Mouse (Mus musculus) lung, embryonic 14.5 days (tissue): ENCODE results near the gene Nfx1. TPM values are rescaled to one million over a fixed set of nuclear protein-coding genes. Genes with fewer than 3 reads are reported as not detected.

Experiments used
- ATAC-seq: fragments of 200-750 bp; cut with Nextera tagmentation; 2 replicates; pipeline ENCODE4 v1.8.0; 2017; ENCODE audit warnings: mild to moderate bottlenecking, moderate TSS enrichment, moderate library complexity; ENCODE audit not compliant: insufficient read depth
- DNase-seq: peaks from one replicate; pipeline ENCODE4 v3.0.0-alpha.2; 2015
- H3K27ac ChIP-seq: fragments of 300-500 bp; sonication (generic); 2 replicates; pipeline ENCODE4 v1.5.1; 2014; ENCODE audit warnings: low read depth, mild to moderate bottlenecking, moderate library complexity
- H3K27me3 ChIP-seq: fragments of 300-500 bp; sonication (generic); 2 replicates; pipeline ENCODE4 v1.6.1; 2014; ENCODE audit warnings: low read length, control low read depth; ENCODE audit not compliant: insufficient read depth
- H3K36me3 ChIP-seq: fragments of 300-500 bp; sonication (generic); 2 replicates; pipeline ENCODE4 v1.6.1; 2014; ENCODE audit warnings: control low read depth; ENCODE audit not compliant: insufficient read depth
- H3K4me1 ChIP-seq: fragments of 300-500 bp; sonication (generic); 2 replicates; pipeline ENCODE4 v1.6.1; 2014; ENCODE audit warnings: antibody characterized with exemption, control low read depth; ENCODE audit not compliant: insufficient read depth
- H3K4me2 ChIP-seq: fragments of 300-500 bp; sonication (generic); 2 replicates; pipeline ENCODE4 v1.6.1; 2014; ENCODE audit warnings: mild to moderate bottlenecking
- H3K4me3 ChIP-seq: fragments of 300-500 bp; sonication (generic); 2 replicates; pipeline ENCODE4 v1.5.1; 2014; ENCODE audit warnings: low read depth, low read length
- H3K9ac ChIP-seq: fragments of 300-500 bp; sonication (generic); 2 replicates; pipeline ENCODE4 v1.6.1; 2014
- H3K9me3 ChIP-seq: fragments of 300-500 bp; sonication (generic); 2 replicates; pipeline ENCODE4 v1.6.1; 2016; ENCODE audit warnings: low read depth, low read length, control low read depth
- CTCF ChIP-seq: IDR thresholded peaks from 2 replicates; pipeline ENCODE4 v1.5.1; 2016; ENCODE audit warnings: antibody characterized with exemption, low read depth
- whole genome bisulfite sequencing: fragments of 180-500 bp; shearing (Covaris S2); extraction: QIAGEN DNeasy Blood & Tissue Kit; methylation state at CpG from one replicate; pipeline ENCODE4 v1.1.7; 2014; 5-methylcytosine and 5-hydroxymethylcytosine counted together
- polyA plus RNA-seq: library from polyadenylated mRNA; unstranded; fragments of >200 nt; fragmentation: Nextera tagmentation; extraction: Ambion mirVana; gene quantifications from 2 replicates; pipeline ENCODE4 v1.2.1, GENCODE M21; 2014

Nfx1 gene
- polyA plus RNA-seq, 1 experiment from 2014 or later = 95.7 TPM

DNA sequence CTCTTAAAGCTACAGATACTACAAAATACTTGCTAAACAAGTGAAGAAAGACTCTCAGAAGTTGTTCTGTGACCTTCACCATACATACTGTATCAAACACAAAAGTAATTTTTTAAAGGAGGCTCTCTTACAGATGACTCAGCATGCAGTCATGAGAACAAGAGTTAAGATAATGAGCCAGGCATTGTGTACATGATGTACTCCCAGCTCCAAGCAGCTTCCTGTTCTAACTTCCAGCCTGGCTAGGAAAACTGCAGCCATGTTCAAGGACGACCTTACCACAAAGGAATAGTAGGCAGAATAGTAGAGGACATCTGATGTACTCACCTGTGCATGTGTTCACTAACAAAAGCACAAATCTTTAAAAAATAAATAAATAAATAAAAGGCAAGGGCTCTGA is 29.6 kb downstream of the Nfx1 start:
- 73% methylated on average over 1 of the region's 1 CpGs for WGBS
- H3K4me1 ChIP-seq = no peaks in the 10 kb centered on the region
- no peak overlapping the region for H3K9ac ChIP-seq
- no peaks in the 10 kb centered on the region for H3K27me3 ChIP-seq
- H3K27ac ChIP-seq = no peak overlapping the region
- no peak for ATAC-seq
- no peaks in the 10 kb centered on the region for H3K9me3 ChIP-seq
- DNase-seq = no peak
- peaks cover 96% of the 10 kb centered on the region for H3K36me3 ChIP-seq
- no peak overlapping the region for H3K4me2 ChIP-seq
- no peak overlapping the region for H3K4me3 ChIP-seq
- TF ChIP-seq CTCF = no peak

DNA sequence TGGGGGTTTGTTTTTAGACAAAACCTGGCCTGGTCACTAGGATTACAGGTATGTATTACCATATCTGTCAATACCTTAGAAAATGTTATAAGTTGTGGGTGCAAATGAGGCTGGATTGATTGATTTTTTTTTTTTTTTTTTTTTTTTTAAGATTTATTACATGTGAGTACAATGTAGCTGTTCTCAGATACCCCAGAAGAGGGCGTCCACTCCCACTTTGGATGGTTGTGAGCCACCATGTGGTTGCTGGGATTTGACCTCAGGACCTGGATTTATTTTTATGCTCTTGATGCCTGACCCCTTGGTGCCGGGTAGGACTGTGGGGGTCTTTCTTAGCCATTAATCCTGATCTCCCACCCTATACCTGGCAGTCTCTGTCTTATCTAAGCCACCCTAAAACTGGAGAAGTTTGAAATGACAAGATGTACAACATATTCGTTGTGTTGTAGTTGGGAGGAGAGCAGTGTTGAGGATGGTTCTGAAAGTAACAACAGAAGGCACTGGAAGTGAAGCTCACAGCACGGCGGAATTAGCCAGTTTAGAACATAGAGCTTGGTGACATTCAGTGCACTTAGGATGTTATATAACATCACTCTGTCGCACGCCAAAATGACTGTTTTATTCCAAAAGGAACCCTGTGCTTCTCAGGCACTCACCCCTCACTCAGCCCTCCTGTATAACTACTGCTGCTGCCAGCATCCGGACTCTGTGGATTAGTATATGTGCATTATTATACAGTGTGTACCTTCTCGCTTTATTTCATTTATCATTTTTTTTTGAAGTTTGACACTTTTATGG is 30.3 kb downstream of the Nfx1 start:
- no peak overlapping the region for H3K27ac ChIP-seq
- H3K4me1 ChIP-seq = no peaks in the 10 kb centered on the region
- WGBS = 89% methylated on average over 9 of the region's 9 CpGs
- ATAC-seq (no peak), DNase-seq (peak; percentile 9)
- peaks cover 95% of the 10 kb centered on the region for H3K36me3 ChIP-seq
- H3K27me3 ChIP-seq = no peaks in the 10 kb centered on the region
- H3K9me3 ChIP-seq = no peaks in the 10 kb centered on the region
- H3K4me3 ChIP-seq = no peak overlapping the region
- H3K9ac ChIP-seq = no peak overlapping the region
- TF ChIP-seq CTCF = no peak
- no peak overlapping the region for H3K4me2 ChIP-seq

DNA sequence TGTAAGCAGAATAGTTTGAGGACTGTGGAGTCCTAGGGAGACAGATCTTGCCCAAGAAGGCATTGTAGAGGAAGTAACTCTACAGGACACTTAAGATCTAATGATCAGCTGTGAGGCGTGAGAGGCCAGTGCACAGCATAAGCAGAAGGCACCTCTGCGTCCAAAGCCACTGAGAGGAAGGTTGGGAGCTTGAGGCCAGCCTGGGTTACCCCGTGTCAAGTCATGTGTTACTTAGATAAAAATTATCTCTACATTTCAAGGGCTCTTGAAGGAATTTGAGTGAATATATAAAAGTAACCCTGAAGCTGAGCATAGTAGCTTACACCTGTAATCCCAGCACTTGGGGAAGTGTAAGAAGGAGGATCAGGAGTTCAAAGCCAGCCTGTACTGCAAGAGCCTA is 42.6 kb downstream of the Nfx1 start:
- Histone ChIP-seq H3K27me3 (no peaks in the 10 kb centered on the region), H3K9me3 (no peaks in the 10 kb centered on the region), H3K9ac (no peak overlapping the region), H3K4me2 (no peak overlapping the region), H3K27ac (no peak overlapping the region), H3K4me1 (no peaks in the 10 kb centered on the region), H3K4me3 (no peak overlapping the region), H3K36me3 (peaks cover 85% of the 10 kb centered on the region)
- TF ChIP-seq CTCF = no peak
- no peak for ATAC-seq
- WGBS = 72% methylated on average over 3 of the region's 3 CpGs
- DNase-seq = no peak

DNA sequence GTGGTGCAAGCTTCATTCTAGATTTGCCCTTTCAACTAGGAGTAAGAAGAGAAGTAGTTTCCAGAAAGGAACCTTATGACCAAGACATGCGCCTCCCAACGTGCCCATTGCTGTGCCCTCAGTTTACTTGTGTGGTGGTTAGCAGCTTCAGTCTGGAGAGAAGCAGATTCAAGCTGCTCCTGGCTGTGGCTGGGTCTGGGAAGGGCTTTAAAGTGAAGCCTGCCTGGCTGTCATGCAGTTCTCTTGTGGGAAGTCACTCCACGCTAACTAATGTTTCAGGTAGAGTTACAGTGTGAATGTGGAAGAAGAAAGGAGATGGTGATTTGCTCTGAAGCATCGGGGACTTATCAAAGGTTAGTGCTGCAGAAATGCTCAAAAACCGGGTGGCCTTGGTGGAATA is 45.1 kb downstream of the Nfx1 start:
- no peak overlapping the region for H3K9ac ChIP-seq
- H3K4me3 ChIP-seq = no peak overlapping the region
- no peak for TF ChIP-seq CTCF
- peaks cover 78% of the 10 kb centered on the region for H3K36me3 ChIP-seq
- no peaks in the 10 kb centered on the region for H3K4me1 ChIP-seq
- H3K27me3 ChIP-seq = no peaks in the 10 kb centered on the region
- ATAC-seq = no peak
- no peaks in the 10 kb centered on the region for H3K9me3 ChIP-seq
- no peak for DNase-seq
- H3K4me2 ChIP-seq = no peak overlapping the region
- WGBS = 86% methylated on average over 5 of the region's 5 CpGs
- no peak overlapping the region for H3K27ac ChIP-seq

DNA sequence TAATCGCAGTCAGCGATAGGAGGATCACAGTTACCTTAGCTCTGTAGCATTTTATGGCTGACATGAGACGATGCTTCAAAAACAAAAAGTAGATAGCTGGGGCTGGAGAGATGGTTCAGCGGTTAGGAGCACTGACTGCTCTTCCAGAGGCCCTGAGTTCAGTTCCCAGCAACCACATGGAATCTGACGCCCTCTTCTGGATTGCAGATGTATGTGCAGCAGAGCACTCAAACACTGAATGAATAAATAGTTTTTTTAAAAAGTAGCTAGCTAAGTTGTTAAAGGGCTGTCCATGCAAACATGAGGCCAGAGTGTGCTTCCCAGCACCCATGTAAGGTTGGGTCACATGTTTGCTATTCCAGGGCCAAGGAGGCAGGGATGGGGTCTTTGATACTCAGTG is 50.4 kb downstream of the Nfx1 start:
- Histone ChIP-seq H3K9ac (no peak overlapping the region), H3K36me3 (peaks cover 75% of the 10 kb centered on the region)
- WGBS = 92% methylated on average over 5 of the region's 5 CpGs

DNA sequence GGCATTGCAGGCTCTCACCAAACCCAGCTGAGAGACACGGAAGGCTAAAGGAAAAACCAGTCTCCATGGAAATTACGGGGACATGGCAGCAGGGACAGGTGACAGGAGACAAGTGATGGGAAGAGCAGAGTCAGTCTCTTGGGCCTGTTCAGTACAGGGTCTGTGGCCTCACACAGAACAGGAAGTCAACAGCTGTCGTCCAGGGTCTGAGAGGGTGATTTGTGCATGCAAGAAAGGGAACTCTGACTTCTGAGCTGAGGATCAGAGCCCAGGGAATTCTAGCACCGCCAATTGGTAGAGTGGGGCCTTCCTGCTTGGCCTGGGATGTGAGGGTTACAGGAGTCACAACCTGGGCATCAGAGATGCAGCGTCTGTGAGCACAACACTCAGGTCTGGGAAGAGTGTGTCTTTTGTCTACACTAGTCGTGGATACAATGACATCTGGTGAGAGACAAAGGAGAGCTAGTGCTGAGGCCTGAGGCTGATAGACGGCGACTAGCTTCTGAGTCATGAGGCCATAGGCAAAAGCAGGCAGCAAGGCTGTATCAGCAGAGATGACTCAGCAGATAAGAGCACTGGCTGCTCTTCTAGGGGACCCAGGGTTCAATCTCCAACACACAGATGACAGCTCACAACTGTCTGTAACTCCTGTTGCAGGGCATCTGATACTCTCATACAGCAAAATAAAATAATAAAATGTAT is 55.5 kb downstream of the Nfx1 start:
- Histone ChIP-seq H3K9me3 (no peaks in the 10 kb centered on the region), H3K4me2 (no peak overlapping the region), H3K36me3 (peaks cover 42% of the 10 kb centered on the region; the same call in 1 of the 2 replicates), H3K4me1 (no peaks in the 10 kb centered on the region), H3K27me3 (no peaks in the 10 kb centered on the region), H3K9ac (no peak overlapping the region), H3K27ac (no peak overlapping the region), H3K4me3 (no peak overlapping the region)
- WGBS = 51% methylated on average over 8 of the region's 8 CpGs
- DNase-seq (no peak), ATAC-seq (no peak)
- no peak for TF ChIP-seq CTCF

More for the DNA sequence above, 50.4 kb downstream of the Nfx1 start:
- Histone ChIP-seq H3K27me3 (no peaks in the 10 kb centered on the region), H3K4me3 (no peak overlapping the region), H3K9me3 (no peaks in the 10 kb centered on the region), H3K27ac (no peak overlapping the region), H3K4me2 (no peak overlapping the region), H3K4me1 (no peaks in the 10 kb centered on the region)
- DNase-seq (no peak), ATAC-seq (no peak)
- no peak for TF ChIP-seq CTCF

DNA sequence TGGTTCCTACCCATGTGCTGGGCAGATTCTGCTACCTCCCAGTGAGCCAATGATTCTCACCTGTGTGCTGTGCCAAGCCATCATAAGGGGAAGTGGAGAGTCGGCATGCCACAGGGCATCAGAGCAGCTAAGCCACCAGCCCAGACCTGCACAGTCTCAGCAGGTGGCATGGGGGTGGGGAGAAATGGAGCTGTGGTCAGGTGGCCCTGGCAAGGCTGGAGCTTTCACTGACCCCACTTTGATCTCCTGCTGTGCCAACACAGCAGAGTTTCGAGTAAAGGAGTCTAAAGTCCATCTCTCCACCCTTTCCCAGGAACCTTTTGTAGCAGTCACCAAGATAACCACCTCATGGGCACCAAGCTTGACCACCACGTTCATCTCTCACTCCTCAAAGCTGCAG is 57.2 kb downstream of the Nfx1 start:
- Histone ChIP-seq H3K27me3 (no peaks in the 10 kb centered on the region), H3K27ac (no peak overlapping the region), H3K4me3 (no peak overlapping the region), H3K36me3 (peaks cover 27% of the 10 kb centered on the region; the same call in 1 of the 2 replicates), H3K4me1 (no peaks in the 10 kb centered on the region), H3K9me3 (no peaks in the 10 kb centered on the region), H3K4me2 (no peak overlapping the region), H3K9ac (no peak overlapping the region)
- WGBS = 91% methylated on average over 3 of the region's 3 CpGs
- TF ChIP-seq CTCF = no peak
- DNase-seq (no peak), ATAC-seq (no peak)
